Mouse (Mus musculus) spleen, postnatal 36 days (tissue): ENCODE results near the gene Acbd4.

Source experiments
- DNase-seq, 2 experiments: peaks; one replicate each; pipeline ENCODE4 v3.0.0; 2022; ENCODE audit warnings: low spot score in 2 of 2, mixed read lengths in 1 of 2

Acbd4 gene

GRCm38 (mm10) chr11:103093306-103093705 lies 8.2 kb upstream of the Acbd4 start:
- no peak for DNase-seq

- DNase-seq = peak; percentile 55 to 62
Observed at GRCm38 (mm10) chr11:103093862-103094833, 7.3 kb upstream of the Acbd4 start.

- DNase-seq = no peak
Observed at GRCm38 (mm10) chr11:103095107-103095670, 6.3 kb upstream of the Acbd4 start.

GRCm38 (mm10) chr11:103095801-103096200 lies 5.7 kb upstream of the Acbd4 start:
- DNase-seq = no peak

- DNase-seq = no peak
Observed at GRCm38 (mm10) chr11:103096979-103097894, 4.2 kb upstream of the Acbd4 start.

GRCm38 (mm10) chr11:103098531-103099190 lies 2.8 kb upstream of the Acbd4 start:
- no peak for DNase-seq

GRCm38 (mm10) chr11:103099352-103099940 lies 2.0 kb upstream of the Acbd4 start:
- DNase-seq = no peak

GRCm38 (mm10) chr11:103100361-103100760 lies 1.1 kb upstream of the Acbd4 start:
- DNase-seq = no peak

GRCm38 (mm10) chr11:103101866-103102501 lies 502 bp downstream of the Acbd4 start:
- DNase-seq = no peak

GRCm38 (mm10) chr11:103102725-103103349 lies 1.4 kb downstream of the Acbd4 start:
- DNase-seq = peak; percentile 94 to 97

- no peak for DNase-seq
Observed at GRCm38 (mm10) chr11:103103621-103104020, 2.1 kb downstream of the Acbd4 start.

GRCm38 (mm10) chr11:103104469-103104868 lies 3.0 kb downstream of the Acbd4 start:
- DNase-seq = no peak

- no peak for DNase-seq
Observed at GRCm38 (mm10) chr11:103105180-103105725, 3.8 kb downstream of the Acbd4 start.

- DNase-seq = no peak
Observed at GRCm38 (mm10) chr11:103105810-103106209, 4.3 kb downstream of the Acbd4 start.

GRCm38 (mm10) chr11:103106386-103106785 lies 4.9 kb downstream of the Acbd4 start:
- no peak for DNase-seq

GRCm38 (mm10) chr11:103111301-103111700 lies 9.8 kb downstream of the Acbd4 start:
- no peak for DNase-seq

GRCm38 (mm10) chr11:103111881-103112551 lies 10.5 kb downstream of the Acbd4 start:
- DNase-seq = no peak

GRCm38 (mm10) chr11:103112552-103112912 lies 11.1 kb downstream of the Acbd4 start:
- DNase-seq = no peak

GRCm38 (mm10) chr11:103113005-103113404 lies 11.5 kb downstream of the Acbd4 start:
- DNase-seq = no peak
